Mouse (Mus musculus): ENCODE measurements around the gene Stard8. TPM values are rescaled to one million over a fixed set of nuclear protein-coding genes. Genes with fewer than 3 reads are reported as not detected.

Gene Stard8
- polyA plus RNA-seq (2021; fragmentation: Nextera tagmentation), result 2.2 and 3.4 TPM in 2 replicates
- long read RNA-seq, experiment 1, partial matches to known transcripts, result 3 of 4 reads
- long read RNA-seq, experiment 1, other reads (novel, unspliced or antisense), result 1 of 4 reads
- long read RNA-seq, experiment 2, full-length matches to known transcripts, result 5 of 28 reads
- long read RNA-seq, experiment 2, partial matches to known transcripts, result 8 of 28 reads
- long read RNA-seq, experiment 2, other reads (novel, unspliced or antisense), result 15 of 28 reads

DNA sequence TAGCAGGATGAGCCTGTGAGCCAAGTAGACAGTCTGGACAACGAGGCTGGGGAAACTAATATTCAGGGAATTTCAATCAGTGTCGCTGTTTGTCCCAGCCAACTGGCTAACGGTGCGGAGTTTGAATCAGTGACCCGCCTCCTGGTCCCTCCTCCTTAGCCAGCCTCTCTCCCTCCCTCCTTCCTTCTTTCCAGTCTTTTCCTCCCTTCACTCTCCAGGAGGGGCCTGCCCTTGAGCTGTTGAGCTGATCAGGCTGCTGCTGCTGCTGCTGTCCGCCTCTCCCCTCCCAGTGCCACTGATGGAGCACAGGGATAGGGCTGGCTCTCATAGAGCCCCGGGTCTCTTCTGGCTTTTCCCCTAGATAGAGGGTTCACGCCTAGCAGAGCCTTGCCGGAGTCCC lies at the start of gene Stard8:
Stard8 (plus strand) TSS at position 203 of the 400 bp plus-strand sequence.

Other genes starting within 250 kb of the Stard8 start
- gene Ophn1, start 112.2 kb upstream of the Stard8 start, polyA plus RNA-seq (2021; fragmentation: Nextera tagmentation), result 9.4 and 9.5 TPM in 2 replicates
- gene Yipf6, start 66.9 kb upstream of the Stard8 start, polyA plus RNA-seq (2021; fragmentation: Nextera tagmentation), result 15.5 TPM in 2 replicates
- 3.4 and 4.1 TPM in 2 replicates for gene Efnb1, start 132.9 kb downstream of the Stard8 start, polyA plus RNA-seq (2021; fragmentation: Nextera tagmentation)

Data from layer of hippocampus, adult 6 months (tissue).